Comparison of ENCODE assay signal across 32 mouse cellular contexts in the genomic region with DNA sequence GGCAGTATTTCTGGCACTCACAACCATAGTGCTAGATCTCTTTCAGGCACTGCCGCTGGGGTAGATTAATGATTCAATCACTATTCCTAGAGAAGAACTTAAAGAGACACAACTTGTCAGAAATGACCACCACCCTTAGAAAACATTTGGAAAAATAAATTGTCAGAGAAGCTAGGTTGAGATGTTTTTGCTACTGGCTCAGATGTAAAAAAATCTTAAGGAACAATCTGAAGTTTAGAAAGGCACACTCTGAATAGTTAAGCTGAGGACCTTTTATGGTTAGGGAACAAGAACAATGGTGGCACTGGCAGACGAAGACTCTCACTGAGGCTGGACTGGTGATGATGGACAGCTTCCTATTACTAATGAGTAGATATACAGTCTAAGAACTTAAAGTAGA.
"Had no signal": no experiment of that assay in that cellular context is flagged by ENCODE, and none has a peak within 500 bp of the region (broad histone marks: within the 10 kb centered on the region; RNA-seq: fewer than 3 reads in every experiment).

No protein-coding gene starts in this region.

- H3K27me3 ChIP-seq: limb, embryonic 12.5 days; limb, embryonic 13.5 days; limb, embryonic 15.5 days; liver, embryonic 12.5 days; liver, embryonic 13.5 days; liver, embryonic 15.5 days; lung, embryonic 15.5 days; megakaryocyte, embryonic 14.5 days; midbrain, embryonic 12.5 days; midbrain, embryonic 13.5 days; midbrain, embryonic 15.5 days; neural tube, embryonic 12.5 days had no signal

- H3K27ac ChIP-seq: limb, embryonic 10.5 days; limb, embryonic 12.5 days; limb, embryonic 13.5 days; limb, embryonic 15.5 days; liver, embryonic 12.5 days; liver, embryonic 13.5 days; liver, embryonic 14.5 days; liver, embryonic 15.5 days; lung, embryonic 15.5 days; macrophage; midbrain, embryonic 10.5 days; midbrain, embryonic 12.5 days; midbrain, embryonic 13.5 days; midbrain, embryonic 15.5 days; neural tube, embryonic 12.5 days had no signal

- H3K9me3 ChIP-seq: limb, embryonic 10.5 days; limb, embryonic 12.5 days; limb, embryonic 13.5 days; limb, embryonic 15.5 days; liver, embryonic 12.5 days; liver, embryonic 13.5 days; liver, embryonic 15.5 days; lung, embryonic 15.5 days; megakaryocyte, embryonic 14.5 days; midbrain, embryonic 10.5 days; midbrain, embryonic 12.5 days; midbrain, embryonic 13.5 days; midbrain, embryonic 15.5 days; neural tube, embryonic 12.5 days had no signal

- H3K9ac ChIP-seq: limb, embryonic 12.5 days; limb, embryonic 13.5 days; limb, embryonic 15.5 days; liver, embryonic 12.5 days; liver, embryonic 13.5 days; liver, embryonic 14.5 days; liver, embryonic 15.5 days; liver, postnatal 0 days; lung, embryonic 14.5 days; lung, embryonic 15.5 days; midbrain, embryonic 12.5 days; midbrain, embryonic 13.5 days; midbrain, embryonic 15.5 days; neural tube, embryonic 12.5 days had no signal

- H3K4me2 ChIP-seq: limb, embryonic 12.5 days; limb, embryonic 13.5 days; limb, embryonic 15.5 days; liver, embryonic 11.5 days; liver, embryonic 12.5 days; liver, embryonic 13.5 days; liver, embryonic 15.5 days; lung, embryonic 14.5 days; lung, embryonic 15.5 days; midbrain, embryonic 11.5 days; midbrain, embryonic 12.5 days; midbrain, embryonic 13.5 days; midbrain, embryonic 15.5 days; neural tube, embryonic 12.5 days had no signal

- ATAC-seq: liver, embryonic 12.5 days; liver, postnatal 0 days; lung, postnatal 0 days; midbrain, embryonic 13.5 days; midbrain, embryonic 15.5 days; midbrain, embryonic 16.5 days had no signal

- H3K4me3 ChIP-seq: limb, embryonic 10.5 days; limb, embryonic 12.5 days; limb, embryonic 13.5 days; limb, embryonic 15.5 days; liver, embryonic 12.5 days; liver, embryonic 13.5 days; liver, embryonic 15.5 days; lung, embryonic 15.5 days; megakaryocyte, embryonic 14.5 days; midbrain, embryonic 10.5 days; midbrain, embryonic 12.5 days; midbrain, embryonic 13.5 days; midbrain, embryonic 15.5 days; myocyte; neural tube, embryonic 12.5 days had no signal

- H3K4me1 ChIP-seq: limb, embryonic 10.5 days; limb, embryonic 12.5 days; limb, embryonic 13.5 days; limb, embryonic 15.5 days; liver, embryonic 12.5 days; liver, embryonic 13.5 days; liver, embryonic 15.5 days; lung, embryonic 15.5 days; midbrain, embryonic 10.5 days; midbrain, embryonic 12.5 days; midbrain, embryonic 13.5 days; midbrain, embryonic 15.5 days; neural tube, embryonic 12.5 days had no signal

- DNase-seq: left cerebral cortex, postnatal 4 days; liver; liver, embryonic 13.5 days; liver, postnatal 0 days; lung, adult 18-20 months; lung, adult 2 months; lung, embryonic 14.5 days; lung, postnatal 10 days; lung, postnatal 14 days; lung, postnatal 36 days; lung, postnatal 4 days; midbrain, embryonic 14.5 days had no signal
